Mouse (Mus musculus) mesoderm, embryonic 11.5 days (tissue): Measurements from ENCODE around the gene Mzf1.

Source experiments
- DNase-seq: peaks from one replicate; pipeline ENCODE4 v3.0.0-alpha.2; 2012; ENCODE audit warnings: low read depth, low spot score

The Mzf1 gene

DNA sequence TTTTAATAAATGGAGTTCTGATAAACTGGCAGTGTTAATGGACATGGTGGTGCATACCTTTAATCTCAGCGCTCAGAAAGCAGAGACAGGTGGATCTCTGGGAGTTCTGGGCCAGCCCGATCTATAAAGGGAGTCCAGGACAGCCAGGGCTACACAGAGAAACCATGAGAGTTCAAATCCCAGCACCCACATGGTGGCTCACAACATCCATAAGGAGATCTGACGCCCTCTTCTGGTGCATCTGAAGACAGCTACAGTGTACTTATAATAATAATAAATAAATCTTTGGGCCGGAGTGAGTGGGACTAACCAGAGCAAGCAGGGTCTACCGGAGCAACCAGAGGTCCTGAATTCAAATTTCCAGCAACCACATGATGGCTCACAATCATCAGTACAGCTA, 51.2 kb downstream of the Mzf1 start:
- DNase-seq, result no peak

DNA sequence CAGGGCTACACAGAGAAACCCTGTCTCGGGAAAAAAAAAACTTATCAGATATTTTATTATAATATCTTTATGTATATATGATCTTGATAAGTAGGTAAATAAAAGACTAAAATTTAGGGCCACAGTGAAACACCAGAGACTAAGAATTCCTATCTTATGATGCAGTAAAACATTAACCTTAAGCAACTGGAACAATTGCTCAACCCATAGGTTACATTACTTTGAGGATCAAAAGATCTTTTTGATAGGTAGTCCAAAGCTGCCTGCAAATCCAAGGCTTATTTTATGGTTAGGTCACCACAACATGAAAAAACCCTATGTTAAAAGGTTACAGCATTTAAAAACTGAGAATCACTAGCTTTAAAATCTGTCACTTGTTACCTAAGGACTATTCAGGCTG, 53.0 kb downstream of the Mzf1 start:
- DNase-seq, result no peak

- no peak for DNase-seq
Observed at GRCm38 (mm10) chr7:12998851-12999250, 55.7 kb downstream of the Mzf1 start, which contains the start of gene Trim28. Trim28 (plus strand) TSS chr7:12999114.

DNA sequence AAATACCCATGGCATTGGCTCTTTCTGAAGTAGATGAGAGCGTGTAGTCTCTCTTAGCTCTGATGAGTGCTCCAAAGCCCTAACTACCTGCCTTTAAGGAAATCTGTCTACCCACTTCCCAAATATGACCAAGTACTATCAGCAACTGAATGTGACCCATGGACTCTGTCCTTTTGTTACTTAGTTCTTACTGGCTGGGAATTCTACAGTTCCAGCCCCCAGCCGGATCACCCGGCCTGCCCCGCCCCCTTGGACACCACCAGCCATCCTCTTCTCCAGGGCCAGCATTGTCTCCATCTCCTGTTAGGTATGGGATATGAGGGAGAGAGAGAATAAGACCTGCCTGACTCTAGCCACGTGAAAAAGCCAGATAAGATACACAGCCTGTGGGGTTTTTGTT, 56.5 kb downstream of the Mzf1 start, which contains the start of gene Slc27a5:
TSS of gene Slc27a5 (minus strand) at position 140 of the 400 bp plus-strand sequence.
- no peak for DNase-seq

DNA sequence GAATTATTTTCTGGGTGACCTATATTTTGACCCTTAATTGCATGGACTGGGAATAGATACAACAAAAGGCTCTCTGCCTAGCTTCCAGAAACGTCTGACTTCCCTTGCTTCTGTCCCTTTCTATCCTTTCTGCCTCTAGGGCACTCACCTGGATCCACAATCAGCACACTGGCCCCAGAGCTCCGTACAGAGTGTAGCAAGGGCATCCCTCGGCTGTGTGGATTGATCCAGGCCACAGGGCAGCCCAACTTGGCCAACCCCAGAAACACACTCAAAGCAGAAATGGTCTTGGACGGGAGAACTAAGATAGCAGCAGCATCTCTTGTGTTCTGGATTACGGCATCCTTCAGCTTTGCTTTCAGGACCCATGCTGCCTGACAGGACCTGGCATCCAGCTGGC, 57.3 kb downstream of the Mzf1 start:
- no peak for DNase-seq

DNA sequence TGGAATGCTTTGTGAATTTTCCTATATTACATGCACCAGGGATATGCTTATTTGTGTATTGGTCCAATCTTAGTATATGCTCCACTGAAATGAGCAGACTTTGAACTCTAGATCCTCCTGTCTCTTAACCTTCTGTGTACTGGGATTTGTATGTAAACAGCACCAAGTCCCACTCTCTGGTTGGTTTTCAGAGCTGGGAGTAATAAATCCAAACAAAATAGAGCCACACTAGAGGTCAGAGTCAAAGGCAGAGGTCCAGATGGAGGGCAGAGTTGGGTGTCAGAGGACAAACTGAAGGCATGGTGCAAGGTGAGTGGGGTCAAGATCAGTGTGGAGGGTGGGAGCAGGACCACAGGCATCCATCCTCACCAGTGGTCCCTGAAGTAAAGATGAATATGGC, 58.7 kb downstream of the Mzf1 start:
- no peak for DNase-seq

GRCm38 (mm10) chr7:12993148-12993547, 61.4 kb downstream of the Mzf1 start:
- no peak for DNase-seq
